Mouse (Mus musculus) gastrocnemius, adult 2 months (tissue): ENCODE data around the gene Cdh13. TPM values are rescaled to one million over a fixed set of nuclear protein-coding genes. Genes with fewer than 3 reads are reported as not detected.

Experiments used
- DNase-seq: peaks from one replicate; pipeline ENCODE4 v3.0.0; 2022
- H3K27ac ChIP-seq: fragments of 200-600 bp; 2 replicates; pipeline ENCODE4 v1.8.1; 2022; ENCODE audit warnings: mild to moderate bottlenecking
- H3K4me3 ChIP-seq: fragments of 200-600 bp; 2 replicates; pipeline ENCODE4 v1.8.1; 2022; ENCODE audit warnings: mild to moderate bottlenecking, moderate library complexity
- CTCF ChIP-seq: fragments of 200-600 bp; IDR thresholded peaks from 2 replicates; pipeline ENCODE4 v1.8.1; 2022; ENCODE audit warnings: antibody characterized with exemption, mild to moderate bottlenecking, moderate library complexity
- intact Hi-C: fragments of 180-260 bp; cut with DNase I; formaldehyde crosslinking; loops from one replicate; pipeline ENCODE4 v1.15.1; 2025
- total RNA-seq, 2 experiments: library from RNA; stranded (reverse); gene quantifications; 2 replicates each; pipeline ENCODE4 v1.2.3; 2021

The Cdh13 gene
- total RNA-seq, 2 experiments from 2014 or later, result 88.3 to 104 TPM

- intact Hi-C loops, result loop anchor here (5.0 to 10.0 kb wide), 6 partner anchors 90 to 1108 kb away; partner anchors contain the start of gene Mlycd
- H3K4me3 ChIP-seq, result peak overlapping the region; percentile 73
- H3K27ac ChIP-seq, result peak overlapping the region; percentile 97
- no peak for TF ChIP-seq CTCF
- peak; percentile 88 for DNase-seq
Measured at GRCm38 (mm10) chr8:118284112-118285029, 838 bp downstream of the Cdh13 start.

GRCm38 (mm10) chr8:118285596-118286281 is 2.2 kb downstream of the Cdh13 start:
- TF ChIP-seq CTCF, result no peak
- intact Hi-C loops, result loop anchor here (2.0 to 10.0 kb wide), 7 partner anchors 89 to 1107 kb away; partner anchors contain the start of gene Mlycd
- peak; percentile 75 for DNase-seq
- Histone ChIP-seq H3K4me3 (peak overlapping the region; percentile 73), H3K27ac (peak overlapping the region; percentile 97)

- Histone ChIP-seq H3K4me3 (peak overlapping the region; percentile 73), H3K27ac (peak overlapping the region; percentile 97)
- peak; percentile 73 for DNase-seq
- TF ChIP-seq CTCF, result no peak
- intact Hi-C loops, result loop anchor here (2.0 to 10.0 kb wide), 7 partner anchors 88 to 1106 kb away; partner anchors contain the start of gene Mlycd
Measured at GRCm38 (mm10) chr8:118286282-118287180, 3.0 kb downstream of the Cdh13 start.

GRCm38 (mm10) chr8:118287496-118287895 is 4.0 kb downstream of the Cdh13 start:
- intact Hi-C loops, result loop anchor here (2.0 to 10.0 kb wide), 7 partner anchors 87 to 1105 kb away; partner anchors contain the start of gene Mlycd
- Histone ChIP-seq H3K27ac (peak overlapping the region; percentile 97), H3K4me3 (peak overlapping the region; percentile 73)
- DNase-seq, result peak; percentile 37
- TF ChIP-seq CTCF, result peak; percentile 62

- H3K27ac ChIP-seq, result peak overlapping the region; percentile 97
- peak; percentile 42 for TF ChIP-seq CTCF
- peak; percentile 62 for DNase-seq
- intact Hi-C loops, result loop anchor here (5.0 to 10.0 kb wide), 6 partner anchors 86 to 1104 kb away; partner anchors contain the start of gene Mlycd
- H3K4me3 ChIP-seq, result peak overlapping the region; percentile 11
Measured at GRCm38 (mm10) chr8:118288259-118288952, 4.9 kb downstream of the Cdh13 start.

GRCm38 (mm10) chr8:118289091-118289490 is 5.6 kb downstream of the Cdh13 start:
- DNase-seq, result no peak
- Histone ChIP-seq H3K27ac (peak overlapping the region; percentile 97), H3K4me3 (no peak overlapping the region)
- no peak for TF ChIP-seq CTCF
- intact Hi-C loops, result loop anchor here (5.0 to 10.0 kb wide), 6 partner anchors 86 to 1103 kb away; partner anchors contain the start of gene Mlycd

- no peak; the same call in 1 of the 2 replicates for TF ChIP-seq CTCF
- Histone ChIP-seq H3K4me3 (no peak overlapping the region), H3K27ac (peak overlapping the region; percentile 97)
- DNase-seq, result peak; percentile 33
- intact Hi-C loops, result loop anchor here (5.0 to 10.0 kb wide), 6 partner anchors 85 to 1103 kb away; partner anchors contain the start of gene Mlycd
Measured at GRCm38 (mm10) chr8:118289525-118289924, 6.0 kb downstream of the Cdh13 start.

GRCm38 (mm10) chr8:118290266-118290665 is 6.7 kb downstream of the Cdh13 start:
- peak; percentile 27 for DNase-seq
- Histone ChIP-seq H3K27ac (peak overlapping the region; percentile 97), H3K4me3 (peak overlapping the region; percentile 36)
- intact Hi-C loops, result no loop called here
- no peak for TF ChIP-seq CTCF

- no peak for TF ChIP-seq CTCF
- DNase-seq, result no peak
- intact Hi-C loops, result no loop called here
- no peak overlapping the region for H3K4me3 ChIP-seq
- no peak overlapping the region for H3K27ac ChIP-seq
Measured at GRCm38 (mm10) chr8:118296477-118296876, 12.9 kb downstream of the Cdh13 start.

GRCm38 (mm10) chr8:118306957-118307356 is 23.4 kb downstream of the Cdh13 start:
- TF ChIP-seq CTCF, result no peak
- Histone ChIP-seq H3K4me3 (no peak overlapping the region), H3K27ac (no peak overlapping the region)
- no peak for DNase-seq
- intact Hi-C loops, result no loop called here

GRCm38 (mm10) chr8:118309106-118309505 is 25.6 kb downstream of the Cdh13 start:
- no peak overlapping the region for H3K4me3 ChIP-seq
- intact Hi-C loops, result no loop called here
- no peak overlapping the region for H3K27ac ChIP-seq
- no peak for DNase-seq
- no peak for TF ChIP-seq CTCF
